Mouse (Mus musculus): ENCODE results near the gene Gm17631. TPM values are rescaled to one million over a fixed set of nuclear protein-coding genes. Genes with fewer than 3 reads are reported as not detected.

Gm17631 gene
- polyA plus RNA-seq (2014; fragmentation: Illumina TruSeq; extraction: RNeasy Lipid Tissue Mini Kit (QIAGEN cat#74804); ENCODE audit: low read depth, low replicate concordance) = not detected

DNA sequence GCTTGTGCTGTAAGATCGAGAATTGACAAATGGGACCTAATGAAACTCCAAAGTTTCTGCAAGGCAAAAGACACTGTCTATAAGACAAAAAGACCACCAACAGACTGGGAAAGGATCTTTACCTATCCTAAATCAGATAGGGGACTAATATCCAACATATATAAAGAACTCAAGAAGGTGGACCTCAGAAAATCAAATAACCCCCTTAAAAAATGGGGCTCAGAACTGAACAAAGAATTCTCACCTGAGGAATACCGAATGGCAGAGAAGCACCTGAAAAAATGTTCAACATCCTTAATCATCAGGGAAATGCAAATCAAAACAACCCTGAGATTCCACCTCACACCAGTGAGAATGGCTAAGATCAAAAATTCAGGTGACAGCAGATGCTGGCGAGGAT, at the start of gene Gm17631:
TSS of gene Gm17631 (plus strand) at position 301 of the 400 bp plus-strand sequence.

DNA sequence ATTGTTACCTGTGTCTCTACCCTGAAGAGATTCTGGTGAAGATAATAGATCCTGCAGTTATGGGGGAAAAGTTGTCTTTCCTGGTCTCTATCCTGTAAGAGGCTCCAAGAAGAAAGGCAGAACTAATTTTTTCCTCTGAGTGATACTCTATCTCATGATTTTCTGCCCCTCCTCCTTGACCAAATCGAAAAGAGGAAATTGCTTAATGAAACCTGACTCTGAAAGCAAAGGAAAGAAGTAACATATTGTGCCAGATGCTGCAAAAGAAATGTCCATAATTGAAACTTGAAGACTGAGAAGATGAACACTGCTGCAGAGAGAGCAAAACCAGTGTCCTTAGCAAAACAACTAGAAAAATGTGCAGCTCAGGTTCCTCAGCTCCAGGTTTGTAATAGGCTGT, 14.1 kb downstream of the Gm17631 start, which contains the start of gene Klra17:
TSS of gene Klra17 (minus strand) at position 124 of the 400 bp plus-strand sequence.

Other genes starting within 250 kb of the Gm17631 start
- 3.0 TPM for gene Klrk1, start 238.8 kb upstream of the Gm17631 start, polyA plus RNA-seq (2014; fragmentation: Illumina TruSeq; extraction: RNeasy Lipid Tissue Mini Kit (QIAGEN cat#74804); ENCODE audit: low read depth, low replicate concordance)
- not detected for gene Klrc3, start 219.3 kb upstream of the Gm17631 start, polyA plus RNA-seq (2014; fragmentation: Illumina TruSeq; extraction: RNeasy Lipid Tissue Mini Kit (QIAGEN cat#74804); ENCODE audit: low read depth, low replicate concordance)
- 0.15 TPM for gene Klrc2, start 202.0 kb upstream of the Gm17631 start, polyA plus RNA-seq (2014; fragmentation: Illumina TruSeq; extraction: RNeasy Lipid Tissue Mini Kit (QIAGEN cat#74804); ENCODE audit: low read depth, low replicate concordance)
- gene Klrc1, start 183.7 kb upstream of the Gm17631 start, polyA plus RNA-seq (2014; fragmentation: Illumina TruSeq; extraction: RNeasy Lipid Tissue Mini Kit (QIAGEN cat#74804); ENCODE audit: low read depth, low replicate concordance) = 0.27 TPM
- gene Klri1, start 145.5 kb upstream of the Gm17631 start, polyA plus RNA-seq (2014; fragmentation: Illumina TruSeq; extraction: RNeasy Lipid Tissue Mini Kit (QIAGEN cat#74804); ENCODE audit: low read depth, low replicate concordance) = 0.68 TPM
- gene Klri2, start 122.2 kb upstream of the Gm17631 start, polyA plus RNA-seq (2014; fragmentation: Illumina TruSeq; extraction: RNeasy Lipid Tissue Mini Kit (QIAGEN cat#74804); ENCODE audit: low read depth, low replicate concordance) = 0.12 TPM
- not detected for gene Gm156, start 78.4 kb upstream of the Gm17631 start, polyA plus RNA-seq (2014; fragmentation: Illumina TruSeq; extraction: RNeasy Lipid Tissue Mini Kit (QIAGEN cat#74804); ENCODE audit: low read depth, low replicate concordance)
- 0.27 TPM for gene Klra17, start 14.0 kb downstream of the Gm17631 start, polyA plus RNA-seq (2014; fragmentation: Illumina TruSeq; extraction: RNeasy Lipid Tissue Mini Kit (QIAGEN cat#74804); ENCODE audit: low read depth, low replicate concordance)
- gene Klra5, start 55.0 kb downstream of the Gm17631 start, polyA plus RNA-seq (2014; fragmentation: Illumina TruSeq; extraction: RNeasy Lipid Tissue Mini Kit (QIAGEN cat#74804); ENCODE audit: low read depth, low replicate concordance) = not detected
- gene Klra6, start 164.3 kb downstream of the Gm17631 start, polyA plus RNA-seq (2014; fragmentation: Illumina TruSeq; extraction: RNeasy Lipid Tissue Mini Kit (QIAGEN cat#74804); ENCODE audit: low read depth, low replicate concordance) = 0.38 TPM
- gene Klra4, start 204.6 kb downstream of the Gm17631 start, polyA plus RNA-seq (2014; fragmentation: Illumina TruSeq; extraction: RNeasy Lipid Tissue Mini Kit (QIAGEN cat#74804); ENCODE audit: low read depth, low replicate concordance) = 0.25 TPM

Data from adipose tissue, adult 10 weeks (tissue).